Mouse (Mus musculus): Measurements from ENCODE around the gene Fgfr2.

- TF ChIP-seq MAX (IDR thresholded peaks at IDR 0.05) (no peak), MYOG (IDR thresholded peaks at IDR 0.05; ENCODE audit: control insufficient read depth, extremely low read depth, insufficient read length) (no peak), CTCF (IDR thresholded peaks at IDR 0.05; ENCODE audit: control insufficient read depth, insufficient read depth, insufficient read length) (no peak)
Observed at GRCm38 (mm10) chr7:132679117-132679516, 444.0 kb downstream of the Fgfr2 start.
